Mouse (Mus musculus) hindbrain, embryonic 11.5 days (tissue): ENCODE measurements around the gene Ank3. TPM values are rescaled to one million over a fixed set of nuclear protein-coding genes. Genes with fewer than 3 reads are reported as not detected.

Source experiments
- ATAC-seq: fragments of 200-750 bp; cut with Nextera tagmentation; 2 replicates; pipeline ENCODE4 v1.8.0; 2017; ENCODE audit warnings: mild to moderate bottlenecking, moderate TSS enrichment, moderate library complexity; ENCODE audit not compliant: low FRiP score
- DNase-seq: peaks from one replicate; pipeline ENCODE4 v3.0.0-alpha.2; 2015; ENCODE audit warnings: low spot score
- H3K27ac ChIP-seq: fragments of 300-500 bp; sonication (generic); 2 replicates; pipeline ENCODE4 v1.5.1; 2014; ENCODE audit warnings: mild to moderate bottlenecking, low read depth, low read length
- H3K27me3 ChIP-seq: fragments of 300-500 bp; sonication (generic); 2 replicates; pipeline ENCODE4 v1.6.1; 2014; ENCODE audit warnings: mild to moderate bottlenecking, low read length, moderate library complexity, mixed read lengths; ENCODE audit not compliant: control insufficient read depth, insufficient read depth
- H3K36me3 ChIP-seq: fragments of 300-500 bp; sonication (generic); 2 replicates; pipeline ENCODE4 v1.6.1; 2014; ENCODE audit warnings: mild to moderate bottlenecking, low read length, moderate library complexity, mixed read lengths; ENCODE audit not compliant: control insufficient read depth, insufficient read depth
- H3K4me1 ChIP-seq: fragments of 300-500 bp; sonication (generic); replicated peaks from 2 replicates; pipeline ENCODE4 v1.6.1; 2014; ENCODE audit warnings: low read length, mixed read lengths; ENCODE audit not compliant: control insufficient read depth, insufficient read depth
- H3K4me2 ChIP-seq: fragments of 300-500 bp; sonication (generic); replicated peaks from 2 replicates; pipeline ENCODE4 v1.6.1; 2014; ENCODE audit warnings: mild to moderate bottlenecking, low read depth, low read length
- H3K4me3 ChIP-seq: fragments of 300-500 bp; sonication (generic); 2 replicates; pipeline ENCODE4 v1.5.1; 2014; ENCODE audit warnings: low read depth, low read length
- H3K9ac ChIP-seq: fragments of 300-500 bp; sonication (generic); 2 replicates; pipeline ENCODE4 v1.6.1; 2014; ENCODE audit warnings: low read depth, low read length
- H3K9me3 ChIP-seq: fragments of 300-500 bp; sonication (generic); 2 replicates; pipeline ENCODE4 v1.6.1; 2016; ENCODE audit warnings: low read length; ENCODE audit not compliant: control insufficient read depth
- WGBS: fragments of 180-500 bp; shearing (Covaris S2); extraction: QIAGEN DNeasy Blood & Tissue Kit; methylation state at CpG from one replicate; pipeline ENCODE4 v1.1.7; 2014; 5-methylcytosine and 5-hydroxymethylcytosine counted together
- polyA plus RNA-seq: library from polyadenylated mRNA; unstranded; fragments of >200 nt; fragmentation: Nextera tagmentation; extraction: Ambion mirVana; gene quantifications from 2 replicates; pipeline ENCODE4 v1.2.1, GENCODE M21; 2014

Ank3 gene
- polyA plus RNA-seq, 1 experiment from 2014 or later, result 97.7 TPM

- Histone ChIP-seq H3K36me3 (no peaks in the 10 kb centered on the region), H3K9me3 (no peaks in the 10 kb centered on the region), H3K9ac (no peak overlapping the region), H3K4me1 (peaks cover 2% of the 10 kb centered on the region; the same call in 1 of the 2 replicates), H3K4me3 (no peak overlapping the region), H3K4me2 (no peak overlapping the region), H3K27me3 (peaks cover 5% of the 10 kb centered on the region; the same call in 1 of the 2 replicates), H3K27ac (no peak overlapping the region)
- ATAC-seq (no peak), DNase-seq (no peak)
- 25% methylated on average over 7 of the region's 7 CpGs for WGBS
These were observed 174.5 kb downstream of the Ank3 start for GRCm38 (mm10) chr10:69573054-69573453.

GRCm38 (mm10) chr10:69573746-69574145 lies 175.2 kb downstream of the Ank3 start:
- 15% methylated on average over 3 of the region's 3 CpGs for WGBS

DNA sequence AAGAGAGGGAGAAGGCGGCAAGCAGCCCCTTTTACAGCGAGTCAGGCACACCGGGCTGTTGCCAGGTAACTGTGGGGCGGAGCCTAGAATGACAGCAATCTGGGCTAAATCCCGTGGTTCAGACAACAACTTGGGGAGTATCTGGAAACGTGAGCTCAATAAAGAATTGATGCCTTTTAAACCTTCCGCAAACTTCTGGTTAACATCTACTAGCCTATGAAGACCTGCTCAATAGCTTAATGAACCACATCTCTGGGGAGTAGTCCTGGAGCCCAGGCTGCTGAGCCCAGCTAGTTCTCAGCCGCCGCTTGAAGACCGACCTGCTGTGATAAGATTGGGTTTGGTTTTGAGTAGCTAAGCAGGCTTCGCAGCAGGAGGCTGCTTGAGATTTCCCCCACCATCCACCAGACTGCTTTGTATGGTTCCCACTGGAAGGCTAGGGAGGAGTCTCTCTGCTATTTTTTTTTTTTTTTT lies 175.7 kb downstream of the Ank3 start:
- Histone ChIP-seq H3K4me2 (no peak overlapping the region), H3K4me1 (peaks cover 2% of the 10 kb centered on the region; the same call in 1 of the 2 replicates), H3K9me3 (no peaks in the 10 kb centered on the region), H3K4me3 (no peak overlapping the region), H3K27me3 (peaks cover 5% of the 10 kb centered on the region; the same call in 1 of the 2 replicates), H3K36me3 (no peaks in the 10 kb centered on the region), H3K27ac (no peak overlapping the region), H3K9ac (no peak overlapping the region)
- WGBS, result 1% methylated on average over 11 of the region's 11 CpGs
- DNase-seq, result peak; percentile 45
- no peak for ATAC-seq

More at GRCm38 (mm10) chr10:69573746-69574145, 175.2 kb downstream of the Ank3 start:
- no peak overlapping the region for H3K4me3 ChIP-seq
- ATAC-seq (no peak), DNase-seq (no peak)
- no peak overlapping the region for H3K27ac ChIP-seq
- H3K36me3 ChIP-seq, result no peaks in the 10 kb centered on the region
- H3K4me2 ChIP-seq, result no peak overlapping the region
- H3K9ac ChIP-seq, result no peak overlapping the region
- H3K27me3 ChIP-seq, result peaks cover 5% of the 10 kb centered on the region; the same call in 1 of the 2 replicates
- H3K4me1 ChIP-seq, result peaks cover 2% of the 10 kb centered on the region; the same call in 1 of the 2 replicates
- no peaks in the 10 kb centered on the region for H3K9me3 ChIP-seq

- peaks cover 2% of the 10 kb centered on the region; the same call in 1 of the 2 replicates for H3K4me1 ChIP-seq
- no peak for ATAC-seq
- 23% methylated on average over 9 of the region's 9 CpGs for WGBS
These were observed 176.3 kb downstream of the Ank3 start for GRCm38 (mm10) chr10:69574894-69575293.

DNA sequence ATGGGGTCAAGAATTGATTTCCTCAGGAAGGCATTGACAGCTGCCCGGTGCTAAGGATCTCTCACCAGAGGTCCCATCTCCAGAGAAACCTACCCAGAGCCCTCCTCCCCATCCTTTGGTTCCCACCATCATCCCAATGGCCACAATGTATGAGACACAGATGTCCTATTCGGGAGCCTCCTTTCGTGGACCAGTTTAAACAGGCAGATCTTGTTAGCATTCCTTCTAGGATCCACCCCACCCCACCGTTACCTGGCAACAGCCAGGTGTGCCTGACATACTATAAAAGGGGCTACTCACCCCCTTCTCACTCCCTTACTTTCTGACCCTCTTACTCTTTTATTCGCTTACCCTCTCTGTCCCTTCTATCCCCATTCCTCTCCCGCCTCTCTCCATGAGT lies 176.9 kb downstream of the Ank3 start:
- Histone ChIP-seq H3K9ac (no peak overlapping the region), H3K9me3 (no peaks in the 10 kb centered on the region), H3K4me1 (peaks cover 2% of the 10 kb centered on the region; the same call in 1 of the 2 replicates), H3K27ac (no peak overlapping the region), H3K27me3 (peaks cover 5% of the 10 kb centered on the region; the same call in 1 of the 2 replicates), H3K4me3 (no peak overlapping the region), H3K36me3 (no peaks in the 10 kb centered on the region), H3K4me2 (no peak overlapping the region)
- no peak for DNase-seq
- no peak for ATAC-seq
- WGBS, result 69% methylated on average over 6 of the region's 6 CpGs

More at GRCm38 (mm10) chr10:69574894-69575293, 176.3 kb downstream of the Ank3 start:
- Histone ChIP-seq H3K4me3 (no peak overlapping the region), H3K4me2 (no peak overlapping the region), H3K9me3 (no peaks in the 10 kb centered on the region), H3K9ac (no peak overlapping the region), H3K27me3 (peaks cover 5% of the 10 kb centered on the region; the same call in 1 of the 2 replicates), H3K27ac (no peak overlapping the region), H3K36me3 (no peaks in the 10 kb centered on the region)
- DNase-seq, result no peak

DNA sequence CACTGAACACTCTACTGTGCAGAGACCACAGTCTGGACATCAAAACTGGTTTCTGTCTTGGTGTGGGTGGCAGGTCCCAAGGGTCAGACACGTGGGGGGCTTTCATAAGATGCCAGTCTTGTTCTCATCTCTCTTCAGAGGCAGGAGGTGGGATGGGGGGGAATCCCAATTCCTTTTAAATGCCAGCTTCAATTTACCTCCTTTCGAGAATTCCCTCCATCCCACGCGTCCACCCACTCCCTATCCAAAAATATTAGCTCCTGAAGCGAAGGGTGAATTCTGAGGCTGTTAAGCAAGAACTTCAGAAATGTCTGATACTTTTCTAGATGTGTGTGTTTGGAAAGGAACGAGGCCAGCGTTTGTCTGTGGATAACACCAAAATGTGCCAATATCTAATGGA lies 177.7 kb downstream of the Ank3 start:
- peaks cover 5% of the 10 kb centered on the region; the same call in 1 of the 2 replicates for H3K27me3 ChIP-seq
- 84% methylated on average over 7 of the region's 7 CpGs for WGBS
- no peak overlapping the region for H3K4me2 ChIP-seq
- no peak overlapping the region for H3K9ac ChIP-seq
- no peak overlapping the region for H3K4me3 ChIP-seq
- DNase-seq, result no peak
- H3K9me3 ChIP-seq, result no peaks in the 10 kb centered on the region
- ATAC-seq, result no peak
- peaks cover 2% of the 10 kb centered on the region; the same call in 1 of the 2 replicates for H3K4me1 ChIP-seq
- no peaks in the 10 kb centered on the region for H3K36me3 ChIP-seq
- H3K27ac ChIP-seq, result no peak overlapping the region

GRCm38 (mm10) chr10:69577061-69577728 lies 178.6 kb downstream of the Ank3 start:
- 87% methylated on average over 15 of the region's 15 CpGs for WGBS
- Histone ChIP-seq H3K27ac (no peak overlapping the region), H3K9me3 (no peaks in the 10 kb centered on the region), H3K4me1 (no peaks in the 10 kb centered on the region), H3K4me2 (no peak overlapping the region), H3K9ac (no peak overlapping the region), H3K36me3 (no peaks in the 10 kb centered on the region), H3K4me3 (no peak overlapping the region), H3K27me3 (peaks cover 5% of the 10 kb centered on the region; the same call in 1 of the 2 replicates)
- no peak for ATAC-seq
- no peak for DNase-seq

DNA sequence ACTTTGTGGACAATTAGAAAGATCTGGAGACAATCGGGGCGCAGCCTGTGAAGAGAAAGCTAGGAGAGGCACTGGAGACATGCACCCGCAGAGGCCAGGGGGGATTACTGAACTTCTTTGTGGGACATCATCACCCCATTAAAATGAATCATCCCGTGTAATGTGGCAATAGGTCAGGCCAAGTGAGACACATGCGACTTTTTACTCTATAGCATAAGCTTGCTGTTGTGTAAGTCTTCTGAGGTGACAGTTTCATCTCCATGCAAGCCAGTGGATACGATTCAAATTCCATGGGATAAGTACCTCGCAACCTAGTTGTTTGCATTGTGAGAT lies 179.1 kb downstream of the Ank3 start:
- Histone ChIP-seq H3K4me1 (no peaks in the 10 kb centered on the region), H3K4me2 (no peak overlapping the region), H3K27ac (no peak overlapping the region), H3K27me3 (peaks cover 5% of the 10 kb centered on the region; the same call in 1 of the 2 replicates), H3K9ac (no peak overlapping the region), H3K4me3 (no peak overlapping the region), H3K36me3 (no peaks in the 10 kb centered on the region), H3K9me3 (no peaks in the 10 kb centered on the region)
- ATAC-seq (no peak), DNase-seq (no peak)
- 78% methylated on average over 7 of the region's 7 CpGs for WGBS

GRCm38 (mm10) chr10:69579585-69579984 lies 181.0 kb downstream of the Ank3 start:
- 77% methylated on average over 12 of the region's 12 CpGs for WGBS

More at GRCm38 (mm10) chr10:69579585-69579984, 181.0 kb downstream of the Ank3 start:
- Histone ChIP-seq H3K9ac (no peak overlapping the region), H3K4me1 (no peaks in the 10 kb centered on the region), H3K4me2 (no peak overlapping the region), H3K36me3 (no peaks in the 10 kb centered on the region), H3K27ac (no peak overlapping the region), H3K9me3 (no peaks in the 10 kb centered on the region), H3K4me3 (no peak overlapping the region), H3K27me3 (no peaks in the 10 kb centered on the region)
- DNase-seq (no peak), ATAC-seq (no peak)
